Mouse (Mus musculus): Measurements from ENCODE around the gene Mnat1.

DNA sequence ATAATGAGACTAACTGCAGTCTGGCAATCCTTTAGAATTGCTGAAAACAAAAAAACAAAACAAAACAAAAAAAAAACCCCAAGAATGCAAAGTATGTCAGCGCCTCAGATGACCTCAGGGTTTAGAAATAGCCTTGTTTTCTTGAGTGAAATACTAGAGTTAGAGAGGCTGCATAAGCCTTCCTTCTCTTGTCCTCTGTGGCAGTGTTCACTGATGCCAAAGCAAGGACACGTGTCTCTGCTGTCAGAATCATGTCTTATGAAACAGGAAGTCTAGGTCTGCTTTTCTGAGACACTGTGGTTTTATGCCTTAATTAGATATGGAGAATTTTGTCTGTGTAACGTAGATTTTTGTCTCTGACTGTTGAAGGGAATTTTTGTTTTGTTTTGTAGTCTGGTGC, 78.1 kb downstream of the Mnat1 start:
- TF ChIP-seq POLR2AphosphoS2 (IDR thresholded peaks at IDR 0.05; ENCODE audit: low read length) (no peak), CTCF (IDR thresholded peaks at IDR 0.05 in 2 of 3, conservative IDR thresholded peaks at IDR 0.05 in 1 of 3; ENCODE audit: control insufficient read depth in 1 of 3, insufficient read depth in 1 of 3, low read depth in 2 of 3, low read length in 3 of 3, poor library complexity in 1 of 3, severe bottlenecking in 1 of 3) (no peak), HCFC1 (IDR thresholded peaks at IDR 0.05; ENCODE audit: low read depth, low read length) (no peak), MAX (IDR thresholded peaks at IDR 0.05; ENCODE audit: low read length) (peak; percentile 98), GATA1 (IDR thresholded peaks at IDR 0.05; ENCODE audit: low read depth, low read length) (peak; percentile 79), POLR2A (IDR thresholded peaks at IDR 0.05; ENCODE audit: control insufficient read depth in 1 of 2, insufficient read depth in 1 of 2, low read depth in 1 of 2, low read length in 2 of 2, poor library complexity in 1 of 2) (no peak), USF2 (IDR thresholded peaks at IDR 0.05; ENCODE audit: borderline replicate concordance in 1 of 2, insufficient read depth in 1 of 2, low read depth in 1 of 2, low read length in 2 of 2) (peak in 1 of 2 experiments; percentile 46; a peak in 1 of 4 replicates)
